Mouse (Mus musculus) urinary bladder, postnatal 36 days (tissue): ENCODE results near the gene Epdr1.
"Not testable (repeated sequence)": the region's sequence is repeated elsewhere in the genome, so short reads cannot be mapped to it uniquely, and the experiment has no call there.

ENCODE experiments used
- DNase-seq, 2 experiments: peaks; one replicate each; pipeline ENCODE4 v3.0.0; 2022; ENCODE audit warnings: low spot score in 2 of 2, mixed read lengths in 1 of 2

Gene Epdr1

DNA sequence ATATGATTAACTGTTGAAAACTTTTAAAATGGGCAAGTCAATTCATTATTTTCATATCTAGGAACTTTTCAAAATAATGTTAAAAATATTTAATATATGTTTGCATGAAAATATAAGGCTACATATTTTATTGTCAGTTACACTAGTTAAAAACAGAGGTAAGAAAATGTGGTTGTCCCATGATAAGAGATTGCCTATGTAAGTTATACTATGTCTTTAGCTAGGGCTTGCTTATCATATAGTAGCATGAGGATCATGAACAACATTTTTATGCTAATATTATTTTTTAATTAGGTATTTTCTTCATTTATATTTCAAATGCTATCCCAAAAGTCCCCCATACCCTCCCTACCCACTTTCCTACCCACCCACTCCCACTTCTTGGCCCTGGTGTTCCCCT lies 14.8 kb downstream of the Epdr1 start:
- no peak for DNase-seq

DNA sequence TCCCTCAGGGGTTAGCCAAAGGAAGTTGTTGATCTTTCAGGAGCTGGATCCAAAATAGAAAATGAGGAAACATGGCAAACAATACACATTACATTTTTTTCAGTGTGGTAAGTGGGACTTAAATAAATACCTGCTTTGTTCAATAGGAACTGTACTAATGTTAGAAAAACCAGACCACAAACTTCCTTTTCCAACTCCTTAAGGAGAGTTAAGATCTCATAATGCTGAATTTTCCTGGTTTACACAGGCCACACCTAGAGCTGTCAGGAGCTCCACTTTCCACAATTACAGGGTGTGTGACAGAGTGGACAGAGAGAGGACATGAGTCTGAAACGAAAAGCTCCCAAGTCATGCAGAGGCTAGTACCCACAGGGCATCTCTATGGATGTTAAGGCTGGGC lies 16.0 kb downstream of the Epdr1 start:
- DNase-seq, result no peak

DNA sequence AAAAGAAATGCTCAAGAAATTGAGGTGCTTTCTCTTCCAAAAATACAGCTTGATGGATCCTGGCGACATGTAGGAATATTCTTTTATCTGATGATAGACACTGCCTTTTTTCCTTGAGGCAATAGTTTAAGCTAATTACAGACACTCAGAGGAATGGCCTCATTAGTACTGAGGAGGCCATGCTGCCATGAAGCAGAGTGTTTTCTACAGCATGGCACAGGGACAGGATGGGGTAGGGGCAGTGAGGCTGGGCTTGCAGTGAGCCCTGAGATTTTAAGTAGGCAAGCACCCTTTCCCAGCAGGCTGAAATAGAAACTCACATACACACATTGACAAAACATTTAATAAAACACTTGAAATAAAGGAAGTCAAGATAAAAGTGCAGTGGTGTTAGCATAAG lies 17.2 kb downstream of the Epdr1 start:
- DNase-seq, result no peak

DNA sequence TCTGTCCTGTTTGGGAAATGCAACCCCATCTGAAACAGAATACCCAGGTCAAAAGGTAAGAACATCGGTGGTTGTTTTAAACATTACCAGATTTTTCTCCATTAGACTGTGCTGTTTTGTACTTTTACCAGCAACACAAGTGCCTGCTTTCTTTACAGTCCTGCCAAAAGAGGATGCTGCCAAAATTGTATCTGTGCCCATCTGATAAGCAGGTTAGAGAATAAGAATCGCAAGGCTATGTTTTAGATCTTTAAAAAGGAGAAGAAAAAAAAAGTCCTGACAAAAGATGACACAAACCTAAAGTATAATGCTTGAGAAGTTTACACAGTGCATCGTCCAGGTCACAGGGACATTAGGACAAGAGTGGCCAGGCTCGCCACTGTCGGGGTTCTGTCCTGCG lies 20.5 kb downstream of the Epdr1 start:
- no peak for DNase-seq

DNA sequence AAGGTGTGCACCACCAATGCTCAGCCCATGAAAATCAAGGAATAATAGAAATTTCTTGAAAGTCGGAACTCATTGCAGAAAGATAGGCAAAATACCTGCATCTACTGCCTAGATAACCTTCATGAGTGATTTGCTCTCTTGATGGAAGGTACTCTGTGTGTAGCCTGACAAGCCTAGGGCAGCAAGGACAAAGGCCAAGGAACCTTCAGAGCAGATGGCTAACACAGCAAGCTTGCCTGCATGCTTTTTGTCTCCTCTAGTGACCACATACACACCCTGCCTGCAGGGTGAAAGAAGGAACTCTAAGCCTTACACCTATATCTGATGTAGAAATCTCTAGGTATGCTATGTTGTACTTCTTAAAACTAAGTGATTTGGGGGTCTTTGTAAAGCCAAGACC lies 24.6 kb downstream of the Epdr1 start:
- no peak for DNase-seq

DNA sequence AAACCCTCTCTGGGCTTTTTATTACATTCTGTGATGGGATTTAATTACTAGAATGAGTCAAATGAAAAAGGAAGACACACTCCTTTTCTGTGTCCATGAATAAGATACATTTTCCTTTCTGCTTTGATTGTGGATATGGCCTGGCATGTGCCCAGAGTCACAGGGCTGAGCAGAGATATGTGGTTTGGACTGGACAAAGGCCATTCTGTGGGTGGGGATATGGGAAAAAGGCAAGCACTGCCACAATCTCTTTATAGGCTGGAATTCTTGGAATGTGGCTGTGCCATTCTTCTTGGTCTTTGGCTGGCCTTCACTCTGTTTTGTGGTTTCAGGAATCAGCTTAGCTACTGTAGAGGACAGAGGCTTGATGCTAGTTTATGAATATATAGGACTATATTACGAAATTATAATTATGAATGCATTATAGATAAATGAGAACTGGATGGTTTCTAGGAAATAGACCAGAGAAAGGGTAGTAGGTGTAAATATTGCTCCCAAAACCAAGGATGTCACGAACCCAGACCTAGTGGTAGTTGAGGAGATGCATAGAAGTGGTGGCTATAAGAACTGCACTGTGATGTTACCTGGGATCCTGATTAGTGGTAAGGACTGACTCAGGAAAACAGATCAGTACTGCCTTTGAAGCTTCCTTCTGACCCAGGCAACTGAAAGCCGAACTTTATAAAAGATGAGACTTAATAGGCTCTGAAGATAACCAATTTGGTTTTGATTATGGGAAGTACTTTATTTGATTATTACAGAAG lies 28.5 kb downstream of the Epdr1 start:
- no peak for DNase-seq

DNA sequence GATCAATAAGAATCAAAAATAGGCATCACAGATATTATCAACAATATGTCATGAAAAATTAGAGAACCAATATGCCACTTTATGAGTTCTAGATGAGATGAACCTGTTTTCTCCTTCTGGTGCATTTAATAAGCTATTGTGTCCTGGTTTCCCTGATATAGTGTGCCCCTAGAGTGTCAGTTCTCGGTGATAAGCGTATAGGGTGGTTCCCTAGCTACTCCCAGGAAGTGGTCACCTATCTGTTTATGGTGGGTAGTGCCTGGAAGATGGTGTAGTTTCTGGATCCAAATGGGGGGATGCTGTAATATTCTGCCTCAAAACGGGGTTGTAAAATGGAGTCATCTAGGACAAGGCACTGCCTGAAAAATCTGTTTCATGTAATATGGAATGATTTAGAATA lies 43.8 kb downstream of the Epdr1 start:
- DNase-seq, result no peak

DNA sequence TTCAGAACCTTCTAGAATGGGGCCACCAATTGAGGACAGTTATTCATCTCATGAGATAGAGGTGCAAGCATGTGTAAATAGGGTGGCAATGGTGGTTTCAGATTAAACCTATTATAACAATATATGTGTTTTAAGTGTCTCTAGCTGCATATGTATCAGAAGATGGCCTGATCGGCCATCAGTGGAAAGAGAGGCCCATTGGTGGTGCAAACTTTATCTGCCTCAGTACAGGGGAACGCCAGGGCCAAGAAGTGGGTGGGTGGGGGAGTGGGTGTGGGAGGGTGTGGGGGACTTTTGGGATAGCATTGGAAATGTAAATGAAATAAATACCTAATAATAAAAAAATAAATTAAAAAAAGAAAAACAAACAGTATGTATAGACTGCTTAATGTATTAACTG lies 45.0 kb downstream of the Epdr1 start:
- DNase-seq, result not testable (repeated sequence)

DNA sequence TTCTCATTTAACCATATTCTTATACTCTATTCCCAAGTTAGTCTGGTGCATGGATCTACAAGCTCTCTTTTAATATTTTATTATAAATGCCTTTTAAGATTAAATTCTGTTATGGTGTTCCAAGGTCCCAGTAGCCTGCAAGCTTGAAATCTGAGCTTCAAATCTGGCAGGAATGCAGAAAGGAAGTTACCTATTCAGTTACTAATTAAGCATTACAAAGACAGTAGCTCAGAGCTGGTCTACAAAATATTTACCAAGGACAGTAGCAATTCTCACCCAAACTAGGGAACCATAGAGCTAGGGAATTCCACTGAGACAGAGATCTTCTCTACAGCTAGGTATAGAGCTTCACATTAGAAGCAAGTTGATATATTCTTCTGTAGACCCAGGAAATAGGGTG lies 49.6 kb downstream of the Epdr1 start:
- not testable (repeated sequence) for DNase-seq

DNA sequence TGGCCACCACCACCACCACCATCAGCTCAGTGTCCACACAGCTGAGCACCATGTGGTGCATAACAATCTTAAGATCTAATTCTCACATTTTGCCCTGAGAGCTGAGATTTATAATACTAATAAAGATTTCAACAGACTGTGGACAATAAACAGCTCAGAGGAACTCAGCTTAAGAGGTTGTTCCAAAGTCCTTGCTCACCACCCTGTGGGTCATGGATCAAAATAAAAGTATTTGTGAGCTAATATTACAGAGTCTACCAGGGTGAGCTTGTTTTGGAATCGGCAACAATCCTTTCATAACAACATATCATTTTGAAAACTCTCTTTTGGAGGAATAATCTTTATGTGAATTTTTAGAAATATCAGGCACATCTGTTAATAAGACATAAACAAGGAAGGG lies 57.2 kb downstream of the Epdr1 start:
- no peak for DNase-seq

DNA sequence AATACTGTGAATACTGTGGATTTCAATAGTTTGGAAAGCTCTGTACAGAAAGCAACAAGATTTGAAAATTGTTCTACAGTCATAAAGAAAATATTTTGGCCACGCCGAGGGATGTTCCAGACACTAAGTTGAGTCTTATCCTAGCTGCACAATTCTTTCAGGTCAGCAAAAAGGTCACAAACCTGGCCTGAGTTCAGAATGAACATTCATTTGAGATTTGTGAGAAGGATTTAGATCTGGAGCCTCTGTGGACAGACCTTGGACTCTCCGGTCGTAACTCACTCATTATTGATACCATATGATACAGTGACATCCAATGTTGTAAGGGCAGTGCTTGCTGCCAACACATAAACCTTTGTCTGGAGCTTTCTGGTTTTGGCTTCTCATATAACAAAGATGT lies 64.3 kb downstream of the Epdr1 start:
- peak in 1 of 2 experiments; percentile 17 for DNase-seq
